Mouse (Mus musculus): ENCODE measurements around the gene Insig1. TPM values are rescaled to one million over a fixed set of nuclear protein-coding genes. Genes with fewer than 3 reads are reported as not detected.

Gene Insig1
- polyA plus RNA-seq, 1 experiment from 2014 or later = 77.2 TPM

- Histone ChIP-seq H3K27me3 (peaks cover 94% of the 10 kb centered on the region), H3K36me3 (no peaks in the 10 kb centered on the region), H3K4me2 (replicated peaks) (0 out of 2 replicates have a peak overlapping the region, but pooled peaks have one; percentile 1), H3K4me3 (no peak overlapping the region), H3K9me3 (no peaks in the 10 kb centered on the region), H3K9ac (replicated peaks) (no peak overlapping the region), H3K4me1 (peaks cover 17% of the 10 kb centered on the region; the same call in 1 of the 2 replicates), H3K27ac (replicated peaks) (no peak overlapping the region)
- WGBS = 1% methylated on average over 11 of the region's 11 CpGs
- ATAC-seq (replicated peaks) = 0 out of 2 replicates have a peak, but pooled peaks have one; percentile 14
Observed at GRCm38 (mm10) chr5:28123455-28123825, 52.3 kb downstream of the Insig1 start.

- 3% methylated on average over 28 of the region's 28 CpGs for WGBS
- Histone ChIP-seq H3K27me3 (peaks cover 85% of the 10 kb centered on the region), H3K4me2 (replicated peaks) (0 out of 2 replicates have a peak overlapping the region, but pooled peaks have one; percentile 1), H3K9ac (replicated peaks) (no peak overlapping the region), H3K36me3 (no peaks in the 10 kb centered on the region), H3K4me3 (no peak overlapping the region), H3K9me3 (no peaks in the 10 kb centered on the region), H3K4me1 (peaks cover 16% of the 10 kb centered on the region; the same call in 1 of the 2 replicates), H3K27ac (replicated peaks) (no peak overlapping the region)
- peak; percentile 54; the same call in 1 of the 2 replicates for ATAC-seq (replicated peaks)
Observed at GRCm38 (mm10) chr5:28124321-28125230, 53.4 kb downstream of the Insig1 start.

Other genes with a start within 250 kb of the Insig1 start
- gene Htr5a, start 229.2 kb upstream of the Insig1 start, polyA plus RNA-seq (2015; fragmentation: Nextera tagmentation; extraction: Ambion mirVana) = 0.66 and 0.72 TPM in 2 replicates
- not detected in 2 replicates for gene En2, start 94.3 kb downstream of the Insig1 start, polyA plus RNA-seq (2015; fragmentation: Nextera tagmentation; extraction: Ambion mirVana)
- 0.70 and 1.2 TPM in 2 replicates for gene Cnpy1, start 174.4 kb downstream of the Insig1 start, polyA plus RNA-seq (2015; fragmentation: Nextera tagmentation; extraction: Ambion mirVana)
- gene Rbm33, start 245.8 kb downstream of the Insig1 start, polyA plus RNA-seq (2015; fragmentation: Nextera tagmentation; extraction: Ambion mirVana) = 17.5 and 19.6 TPM in 2 replicates

Data from forebrain, embryonic 15.5 days (tissue).